Mouse (Mus musculus): Measurements from ENCODE around the gene U2af2.

U2af2 gene

DNA sequence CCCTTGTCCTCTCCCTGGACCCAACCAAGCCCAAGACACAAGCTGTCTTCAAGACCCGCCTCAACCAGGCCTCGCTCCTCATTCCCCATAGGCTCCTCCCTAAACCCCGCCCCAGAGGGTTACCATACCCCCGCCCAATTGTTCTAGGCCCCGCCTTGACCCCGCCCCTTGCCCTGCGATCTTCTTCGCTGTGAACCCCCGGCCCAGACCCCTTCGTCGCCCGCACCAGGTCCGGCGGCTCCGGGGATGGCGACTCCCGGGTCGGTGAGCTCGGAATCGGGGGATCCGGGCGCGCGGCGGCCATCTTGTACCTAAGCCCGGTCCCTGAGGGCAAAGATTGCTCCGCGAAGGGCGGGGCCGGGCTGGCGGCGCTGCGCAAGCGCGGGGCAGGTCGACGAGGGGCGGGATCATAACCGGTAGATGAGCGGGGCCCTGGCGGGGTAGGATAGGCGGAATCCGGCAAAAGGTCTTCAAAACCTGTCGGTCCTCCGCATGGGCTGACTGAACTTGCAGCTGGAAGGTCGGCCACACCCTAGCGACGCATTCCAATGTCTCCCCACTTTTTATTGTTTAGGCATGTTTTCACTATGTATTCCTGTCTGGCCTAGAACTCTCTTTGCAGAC lies 23.7 kb upstream of the U2af2 start, which contains the start of gene Zfp784:
Gene Zfp784, minus strand, starts transcription at position 338 of the 624 bp plus-strand sequence.
- DNase-seq, result peak; percentile 88 to 90

- DNase-seq, result no peak
Observed at GRCm38 (mm10) chr7:5038940-5039339, 23.0 kb upstream of the U2af2 start.

DNA sequence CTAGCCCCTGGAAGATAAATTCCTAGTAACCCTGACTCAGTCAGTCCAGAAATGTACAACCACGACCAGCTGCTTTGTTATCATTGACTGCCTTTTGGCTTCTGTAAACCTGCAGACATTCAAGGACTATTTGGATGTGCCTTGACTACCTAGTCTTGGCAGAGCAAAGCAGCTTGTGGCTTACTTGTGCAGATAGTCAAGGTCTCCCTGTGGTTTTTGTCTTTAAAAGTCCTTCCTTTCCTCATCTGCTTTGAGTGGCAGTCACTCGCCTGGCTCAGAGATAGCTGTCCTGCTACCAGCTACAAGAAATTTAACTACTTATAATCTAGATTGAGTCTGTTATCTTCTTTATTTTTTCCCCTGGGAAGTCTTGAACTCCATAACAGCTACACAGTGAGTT lies 17.0 kb upstream of the U2af2 start:
- no peak for DNase-seq

DNA sequence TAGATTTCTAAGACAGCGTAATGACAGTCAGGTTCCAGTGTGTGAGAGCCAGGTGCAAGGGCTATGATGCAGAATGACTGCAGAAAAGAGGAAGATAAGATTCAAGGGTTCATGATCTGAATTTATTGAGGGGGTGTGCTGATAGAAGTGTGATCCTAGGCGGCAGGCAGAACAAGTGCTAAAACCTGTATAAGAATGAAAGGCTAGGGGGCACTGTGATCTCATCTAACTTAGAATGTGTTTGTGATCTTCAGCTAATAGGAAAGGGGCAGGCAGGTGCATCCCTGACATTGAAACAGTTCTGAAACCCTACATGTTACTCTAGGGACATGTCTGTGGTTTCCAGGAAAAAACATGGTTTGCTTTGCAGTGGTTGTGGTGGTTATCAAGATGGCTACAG lies 15.8 kb upstream of the U2af2 start:
- no peak for DNase-seq

DNA sequence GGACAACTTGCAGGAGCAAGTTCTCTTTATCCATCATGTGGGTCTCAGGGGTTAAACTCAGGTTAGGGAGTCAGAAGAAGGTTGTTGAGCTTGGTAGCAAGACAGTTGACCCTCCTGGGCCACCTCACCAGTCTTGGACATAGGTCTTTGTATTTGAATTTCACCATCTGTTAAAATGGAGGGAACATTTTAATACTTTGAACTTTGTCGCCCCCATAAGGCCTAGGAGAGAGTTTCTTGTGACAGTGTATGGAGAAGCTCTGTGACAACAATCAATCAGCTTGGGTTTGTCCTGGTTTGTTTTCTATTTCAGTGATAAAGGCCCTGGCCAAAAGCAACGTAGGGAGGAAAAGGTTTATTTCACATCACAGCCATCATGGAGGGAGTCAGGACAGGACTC lies 14.6 kb upstream of the U2af2 start:
- no peak for DNase-seq

DNA sequence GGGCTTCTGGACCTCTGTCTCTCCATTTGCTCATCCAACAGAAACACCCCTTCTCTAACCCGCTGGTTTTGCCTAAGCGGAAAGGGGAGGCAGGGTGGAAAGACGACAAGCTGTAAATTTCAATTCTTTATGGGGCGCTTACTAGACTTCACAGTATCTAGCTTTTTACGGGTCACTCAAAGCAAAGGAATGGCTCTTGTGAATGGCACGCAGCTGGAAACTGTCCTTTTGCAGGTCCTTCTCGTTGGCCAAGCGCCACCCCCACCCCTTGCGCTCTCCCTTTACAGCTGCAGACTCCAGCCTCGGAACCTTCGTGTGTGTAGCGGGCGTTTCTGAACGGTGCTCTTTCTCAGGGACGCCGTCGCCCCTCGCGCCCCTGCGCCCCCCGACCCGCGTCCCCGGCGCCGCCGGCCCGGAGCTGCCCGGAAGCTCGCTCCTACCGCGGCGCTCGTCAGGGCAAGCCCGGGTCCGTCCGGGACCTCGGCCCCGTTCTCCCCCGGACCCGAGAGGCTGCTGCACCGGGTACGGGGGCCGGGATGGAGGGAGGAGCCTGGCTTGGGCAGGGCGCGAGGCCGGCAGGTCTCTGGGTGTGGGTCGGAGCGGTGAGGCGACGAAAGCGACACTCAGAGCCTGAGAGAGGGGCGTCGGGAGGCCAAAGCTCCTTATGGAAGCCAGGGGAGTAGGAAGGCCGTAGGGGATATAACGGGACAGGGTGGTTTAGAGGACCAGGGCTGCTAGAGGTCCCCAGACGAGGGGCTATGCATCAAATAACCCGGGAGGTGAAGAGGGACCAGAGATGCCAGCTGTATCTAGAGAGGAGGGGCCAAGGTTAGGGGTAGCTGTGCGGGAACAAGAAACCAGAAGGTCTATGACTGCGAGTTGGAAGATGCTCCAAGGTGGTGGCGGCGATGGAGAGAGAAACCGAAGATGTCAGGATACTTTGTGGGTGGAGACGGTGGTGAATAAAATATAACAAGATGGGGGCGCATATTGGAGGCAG lies 10.4 kb upstream of the U2af2 start, which contains the start of gene Zfp580:
Gene Zfp580, plus strand, starts transcription at position 346 of the 1,000 bp plus-strand sequence.
- peak; percentile 31 to 34 for DNase-seq

DNA sequence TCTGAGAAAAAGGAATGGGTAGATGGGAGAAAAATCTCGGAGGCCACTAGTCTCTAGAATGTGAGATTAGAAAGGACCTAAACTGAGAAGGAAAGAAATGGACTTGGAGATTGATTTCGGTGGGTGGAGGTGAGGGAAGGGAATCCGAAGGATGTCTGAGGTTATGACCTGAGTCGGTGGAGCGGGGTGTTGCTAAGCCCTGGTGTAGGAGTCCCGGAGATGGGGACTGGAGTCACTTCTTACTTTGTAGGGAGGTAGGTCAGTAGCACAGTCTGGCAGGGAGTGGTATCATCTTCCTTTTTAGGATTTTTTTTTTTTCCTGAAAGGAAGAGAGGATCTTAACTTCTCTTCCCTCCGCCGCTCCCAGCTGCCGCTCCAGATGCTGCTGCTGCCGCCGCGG lies 9.5 kb upstream of the U2af2 start:
- DNase-seq, result no peak

DNA sequence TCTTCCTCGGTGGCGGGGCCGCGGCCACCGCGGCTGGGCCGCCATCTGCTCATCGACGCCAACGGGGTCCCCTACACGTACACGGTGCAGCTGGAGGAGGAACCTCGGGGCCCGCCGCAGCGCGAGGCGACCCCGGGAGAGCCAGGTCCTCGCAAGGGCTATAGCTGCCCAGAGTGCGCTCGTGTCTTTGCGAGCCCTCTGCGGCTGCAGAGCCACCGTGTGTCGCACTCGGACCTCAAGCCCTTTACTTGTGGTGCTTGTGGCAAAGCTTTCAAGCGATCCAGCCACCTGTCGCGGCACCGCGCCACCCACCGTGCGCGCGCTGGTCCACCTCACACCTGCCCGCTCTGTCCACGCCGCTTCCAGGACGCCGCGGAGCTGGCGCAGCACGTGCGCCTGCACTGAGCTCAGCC lies 9.0 kb upstream of the U2af2 start:
- no peak for DNase-seq

GRCm38 (mm10) chr7:5053456-5054179 lies 8.3 kb upstream of the U2af2 start:
- DNase-seq, result no peak

DNA sequence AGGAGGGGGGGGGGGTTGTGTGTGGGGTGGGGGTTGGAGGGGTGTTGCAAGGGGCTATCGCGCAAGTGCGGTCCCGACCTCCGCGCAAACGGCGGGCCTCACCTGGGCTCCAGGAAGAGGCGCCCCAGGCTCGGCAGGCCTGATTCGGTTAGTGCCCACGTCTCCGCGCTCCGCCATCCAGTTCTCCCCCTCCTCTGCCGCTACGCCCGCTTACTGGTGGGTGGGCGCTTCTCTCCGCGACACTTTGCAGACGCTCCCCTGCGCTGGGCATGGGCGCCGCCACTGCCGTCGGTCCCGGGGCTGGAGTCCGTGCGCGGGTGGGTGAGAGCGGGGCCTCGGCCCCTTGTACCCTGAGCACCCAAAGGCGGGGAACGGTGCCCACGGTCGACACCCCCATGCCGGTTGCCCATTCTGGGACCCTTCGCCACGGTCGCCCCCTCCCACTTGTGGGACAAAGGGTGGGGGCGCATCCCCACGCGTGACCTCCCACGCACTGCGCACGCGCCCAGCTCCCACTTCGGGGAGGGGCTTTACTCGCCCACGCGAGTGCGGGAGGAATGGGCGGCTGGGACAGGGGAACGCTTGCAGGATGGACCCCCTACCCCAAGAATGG lies 5.2 kb upstream of the U2af2 start:
- DNase-seq, result no peak

DNA sequence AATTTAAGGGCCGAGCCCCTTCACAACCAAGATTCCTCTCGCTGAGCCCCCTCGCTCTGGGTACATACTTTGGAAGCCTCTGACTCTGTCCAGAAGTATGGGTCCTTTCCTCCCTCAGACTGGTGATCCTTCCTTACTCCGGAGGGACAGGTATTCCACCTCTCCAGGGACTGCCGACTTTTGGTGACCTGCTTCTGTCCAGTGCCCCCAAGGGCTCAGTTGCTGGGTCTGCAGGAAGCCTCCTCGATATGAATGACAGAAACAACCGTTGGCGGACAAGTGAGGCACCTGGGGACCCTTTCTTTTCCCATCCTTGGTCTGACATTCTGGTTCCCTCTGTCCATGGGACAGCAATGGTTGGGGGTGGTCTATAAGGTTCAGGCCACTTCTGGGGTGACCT lies 4.6 kb upstream of the U2af2 start:
- no peak for DNase-seq

GRCm38 (mm10) chr7:5057804-5058203 lies 4.1 kb upstream of the U2af2 start:
- no peak for DNase-seq

DNA sequence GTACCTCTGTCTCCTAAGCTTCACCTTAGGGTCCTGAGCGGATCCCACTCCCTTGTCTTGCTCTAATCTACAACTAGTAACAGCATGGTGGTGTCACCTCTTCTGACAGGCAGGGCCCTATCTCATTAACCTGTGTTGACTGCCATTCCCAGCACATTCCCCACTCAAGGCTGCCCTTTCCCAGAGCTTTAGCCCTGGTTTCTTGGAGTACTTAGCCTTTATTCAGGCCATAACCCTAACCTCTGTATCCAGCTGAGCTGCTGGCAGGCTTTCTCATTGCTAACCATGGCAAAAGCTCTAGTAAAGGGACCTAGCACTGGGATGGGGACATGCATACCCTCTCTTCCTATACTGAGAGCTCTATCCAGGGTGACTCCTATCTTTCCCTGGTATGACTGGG lies 3.3 kb upstream of the U2af2 start:
- DNase-seq, result no peak

DNA sequence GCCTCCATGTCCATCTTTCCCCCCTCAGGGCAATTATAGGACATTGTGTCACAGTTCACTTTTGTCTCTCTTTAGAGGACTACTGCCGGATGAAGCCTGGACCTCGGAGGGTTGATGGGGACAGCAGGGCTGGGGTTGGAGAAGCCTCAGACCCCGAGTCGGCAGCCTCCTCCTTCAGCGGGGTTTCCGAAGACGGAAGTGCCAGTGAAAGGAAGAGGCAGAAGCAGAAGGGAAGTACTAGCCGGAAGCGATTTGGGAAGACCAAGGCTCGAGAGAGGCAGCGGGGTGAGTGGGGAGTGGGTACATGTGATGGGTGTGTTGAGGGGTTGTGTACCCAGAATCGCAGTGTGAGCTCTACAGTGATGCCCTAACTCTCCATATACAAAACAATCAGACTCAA lies 2.5 kb upstream of the U2af2 start:
- no peak for DNase-seq

DNA sequence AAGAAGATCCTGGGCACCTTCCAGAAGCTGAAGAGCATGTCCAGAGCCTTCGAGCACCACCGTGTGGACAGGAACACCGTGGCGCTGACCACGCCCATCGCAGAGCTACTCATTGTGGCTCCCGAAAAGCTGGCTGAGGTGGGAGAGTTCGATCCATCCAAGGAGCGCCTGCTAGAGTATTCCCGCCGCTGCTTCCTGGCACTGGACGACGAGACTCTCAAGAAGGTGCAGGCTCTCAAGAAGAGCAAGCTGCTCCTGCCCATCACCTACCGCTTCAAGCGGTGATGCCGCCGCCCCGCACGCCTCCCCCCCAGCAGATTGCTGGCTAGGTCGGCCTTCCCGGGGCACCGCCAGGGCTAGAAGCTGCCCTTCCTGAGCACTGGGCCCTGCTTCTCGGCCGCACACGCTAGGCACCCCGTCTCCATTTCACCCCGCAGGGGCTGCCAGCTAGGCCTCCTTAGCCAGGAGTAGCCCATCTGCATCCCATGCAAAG lies 1.7 kb upstream of the U2af2 start:
- DNase-seq, result peak; percentile 56 to 67

DNA sequence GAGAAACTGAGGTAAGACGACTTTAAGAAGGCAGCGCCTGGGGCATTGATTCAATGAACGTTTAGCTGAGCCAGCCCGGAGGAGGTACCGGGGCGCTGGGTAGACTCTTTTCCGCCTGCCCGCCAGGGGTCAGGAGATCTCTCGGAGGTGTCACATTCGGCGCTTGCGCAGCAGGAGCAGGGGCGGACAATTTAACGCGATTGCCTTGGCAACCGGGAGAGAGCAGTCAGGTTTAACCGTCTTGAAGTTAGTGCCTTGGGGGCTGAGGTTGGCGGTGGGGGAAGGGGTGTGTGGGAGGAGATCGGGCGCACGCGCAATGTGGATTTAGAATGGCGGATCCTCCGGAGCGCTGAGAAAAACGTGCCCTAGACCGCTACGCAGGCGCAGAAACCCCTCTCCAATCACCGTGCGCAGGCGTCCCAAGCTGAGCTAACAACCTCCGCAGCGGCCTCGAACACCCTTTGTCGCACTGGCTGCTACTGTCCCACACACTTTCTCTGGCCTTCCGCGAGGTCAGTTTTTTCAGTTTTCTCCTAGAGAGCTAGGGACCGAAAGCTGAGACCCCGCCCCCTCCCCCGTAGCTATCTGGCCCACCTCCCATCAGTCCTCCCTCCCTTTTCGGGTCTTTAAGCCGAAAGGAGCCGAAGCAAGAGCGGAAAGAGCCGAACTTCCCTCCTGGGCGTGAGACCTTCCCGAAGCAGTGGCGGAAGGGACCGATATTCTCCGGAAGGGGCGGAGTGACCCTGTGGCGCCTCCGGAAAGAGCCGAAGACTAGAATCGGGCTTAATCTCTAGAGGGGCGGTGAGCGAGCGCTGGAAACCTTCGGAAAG lies 784 bp upstream of the U2af2 start:
- peak; percentile 95 to 98 for DNase-seq

DNA sequence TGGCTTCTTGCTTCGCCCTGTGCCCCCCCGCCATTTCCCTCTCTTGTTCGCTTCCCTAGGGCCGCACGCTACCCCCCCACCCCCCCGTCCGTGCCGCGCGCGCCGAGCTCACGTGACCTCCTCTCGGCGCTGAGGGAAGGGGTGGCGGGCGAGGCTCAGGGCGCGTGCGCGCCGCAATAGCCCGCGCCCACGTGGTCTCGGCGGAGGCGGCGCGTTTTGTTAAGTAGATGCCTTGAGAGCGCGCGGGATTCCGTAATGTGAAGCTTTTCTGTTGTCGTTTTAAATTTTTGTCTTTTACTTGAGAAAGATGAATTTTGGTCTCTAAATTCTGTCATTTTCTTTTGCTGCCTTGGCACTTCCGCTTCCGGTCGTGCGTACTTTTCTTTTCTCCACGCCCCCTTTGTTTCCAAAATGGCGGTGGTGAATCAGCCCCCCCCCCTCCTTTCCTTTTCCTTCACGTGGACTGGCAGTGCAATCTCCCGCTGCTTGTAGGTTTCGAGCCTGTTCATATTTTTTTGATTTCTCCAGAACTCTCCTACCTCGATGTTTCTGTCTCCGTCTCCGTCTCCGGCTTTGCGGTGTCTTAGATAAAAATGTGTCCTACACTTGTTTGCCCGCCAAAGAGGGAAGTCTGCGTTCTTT lies 538 bp downstream of the U2af2 start:
- peak in 1 of 2 experiments; percentile 63 for DNase-seq

- DNase-seq, result no peak
Observed at GRCm38 (mm10) chr7:5064886-5065285, 2.9 kb downstream of the U2af2 start.

- DNase-seq, result no peak
Observed at GRCm38 (mm10) chr7:5073586-5073985, 11.6 kb downstream of the U2af2 start.

- no peak for DNase-seq
Observed at GRCm38 (mm10) chr7:5074984-5075383, 13.0 kb downstream of the U2af2 start.

DNA sequence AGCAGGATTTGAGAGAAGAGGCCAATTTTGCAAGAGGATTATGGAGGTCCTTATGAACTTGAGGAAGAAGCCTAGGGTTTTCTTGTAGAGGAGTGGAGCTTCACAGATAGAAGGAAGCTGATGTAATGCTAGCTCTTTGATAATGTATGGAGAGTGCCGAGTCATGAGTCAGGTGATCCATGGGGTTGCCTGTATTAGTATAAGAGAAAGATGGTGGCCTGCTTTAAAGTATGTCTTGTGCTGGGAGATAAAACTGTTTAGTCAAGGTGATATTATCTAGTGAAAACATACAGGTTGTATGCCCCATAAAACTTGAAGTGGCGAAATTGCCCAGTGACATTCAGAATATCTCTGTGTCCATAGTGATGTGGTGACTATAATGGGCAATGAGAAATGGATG lies 15.0 kb downstream of the U2af2 start:
- no peak for DNase-seq
